In the genomic region with DNA sequence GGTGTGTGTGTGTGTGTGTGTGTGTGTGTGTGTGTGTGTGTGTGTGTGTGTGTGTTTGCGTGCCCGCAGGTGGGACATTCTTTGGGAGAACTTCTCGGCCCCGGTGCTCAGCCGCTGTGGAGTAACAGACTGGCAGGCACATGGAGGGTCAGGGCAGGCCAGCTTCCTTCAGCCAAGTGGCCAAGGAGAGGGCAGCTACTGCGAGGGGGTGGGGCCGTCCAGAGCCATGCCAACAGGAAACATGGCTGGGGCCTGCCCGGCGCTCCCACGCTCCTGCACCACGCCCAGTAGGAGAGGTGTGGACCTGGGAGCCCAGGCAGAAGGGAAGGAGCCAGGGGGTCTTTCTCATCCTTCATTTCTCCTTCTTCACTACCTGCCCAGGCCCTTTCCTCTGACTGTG, we compare ENCODE assay signal across 13 mouse cellular contexts. TPM values are rescaled to one million over a fixed set of nuclear protein-coding genes. Genes with fewer than 3 reads are reported as not detected.
DNase-seq lines count a peak whose midpoint lies in the region; ATAC-seq and TF ChIP-seq lines count a peak whose summit lies in the region.
"Had no signal": no experiment of that assay in that cellular context is flagged by ENCODE, and none has a peak within 500 bp of the region (broad histone marks: within the 10 kb centered on the region; RNA-seq: fewer than 3 reads in every experiment).

No protein-coding gene starts in this region.

- TF ChIP-seq POLR2A in spleen, adult 2 months (IDR thresholded peaks at IDR 0.05; ENCODE audit: low read depth, low read length): no peak

- no peak for TF ChIP-seq EP300 in liver, embryonic 14.5 days (IDR thresholded peaks at IDR 0.05; ENCODE audit: low read depth)

- no peaks in the 10 kb centered on the region for H3K9me3 ChIP-seq in kidney, embryonic 16.5 days (ENCODE audit: low read length)
- no peaks in the 10 kb centered on the region for H3K9me3 ChIP-seq in liver, embryonic 14.5 days (ENCODE audit: control insufficient read depth, low read length)

- no peak for TF ChIP-seq CTCF in liver, embryonic 14.5 days (IDR thresholded peaks at IDR 0.05; ENCODE audit: low read depth)
- TF ChIP-seq CTCF in spleen, adult 2 months (IDR thresholded peaks at IDR 0.05; ENCODE audit: extremely low read depth, insufficient read depth, insufficient read length, insufficient replicate concordance): no peak

- no peak for ATAC-seq in kidney, embryonic 16.5 days (ENCODE audit: low FRiP score, low TSS enrichment)
- peak; percentile 18 for ATAC-seq in liver, embryonic 14.5 days (ENCODE audit: insufficient read depth)
- ATAC-seq: Patski had no signal

- H3K4me3 ChIP-seq in kidney, embryonic 16.5 days (ENCODE audit: low read length): no peak overlapping the region
- H3K4me3 ChIP-seq in brown adipose tissue, adult 24 weeks (ENCODE audit: insufficient read depth, low read depth, low read length): no peak overlapping the region
- H3K4me3 ChIP-seq in liver, embryonic 14.5 days (ENCODE audit: insufficient read depth in 1 of 2, low read depth in 2 of 2, low read length in 2 of 2): peak overlapping the region; percentile 77 to 88
- peak overlapping the region; percentile 59; the same call in 1 of the 2 replicates for H3K4me3 ChIP-seq in spleen, adult 2 months (ENCODE audit: extremely low read depth, insufficient read depth, insufficient read length)

- DNase-seq in kidney, adult 11 months: no peak
- peak in 1 of 3 experiments; percentile 50 for DNase-seq in liver, embryonic 14.5 days (ENCODE audit: low read depth in 3 of 3, low spot score in 3 of 3)
- no peak for DNase-seq in spleen, adult 2 months (ENCODE audit: low read depth in 1 of 2, low spot score in 2 of 2)
- DNase-seq in cerebellum, postnatal 10 days: no peak
- DNase-seq in layer of hippocampus, adult 18-20 months (ENCODE audit: low spot score in 2 of 2): no peak
- no peak for DNase-seq in layer of hippocampus, adult 9-11 months
- DNase-seq: cerebellum, postnatal 14 days; kidney, postnatal 25 days had no signal

- 59% methylated on average over 11 of the region's 11 CpGs for WGBS in kidney, embryonic 16.5 days
- 16% methylated on average over 11 of the region's 11 CpGs for WGBS in liver, embryonic 14.5 days (ENCODE audit: insufficient replicate concordance)
- 7% methylated on average over 11 of the region's 11 CpGs for WGBS in spleen, adult 2 months

- no peaks in the 10 kb centered on the region for H3K27me3 ChIP-seq in kidney, embryonic 16.5 days (ENCODE audit: insufficient read depth, low read length)
- no peaks in the 10 kb centered on the region for H3K27me3 ChIP-seq in liver, embryonic 14.5 days (ENCODE audit: control insufficient read depth, insufficient read depth, low read length)
- no peaks in the 10 kb centered on the region for H3K27me3 ChIP-seq in spleen, adult 2 months (ENCODE audit: control insufficient read depth, insufficient read depth, low read length)
- H3K27me3 ChIP-seq: Patski had no signal

- no peaks in the 10 kb centered on the region for H3K36me3 ChIP-seq in kidney, embryonic 16.5 days (ENCODE audit: insufficient read depth, low read length)
- peaks cover 46% of the 10 kb centered on the region for H3K36me3 ChIP-seq in liver, embryonic 14.5 days (replicated peaks; ENCODE audit: control insufficient read depth, insufficient read depth, low read depth)
- peaks cover 2% of the 10 kb centered on the region; the same call in 1 of the 2 replicates for H3K36me3 ChIP-seq in spleen, adult 2 months (ENCODE audit: control insufficient read depth, insufficient read depth, low read length)

- no peak overlapping the region for H3K9ac ChIP-seq in kidney, embryonic 16.5 days (replicated peaks; ENCODE audit: low read length)
- H3K9ac ChIP-seq in liver, embryonic 14.5 days (replicated peaks): peak overlapping the region; percentile 100

- H3K27ac ChIP-seq in kidney, embryonic 16.5 days (ENCODE audit: low read length): 0 out of 2 replicates have a peak overlapping the region, but pooled peaks have one; percentile 51
- H3K27ac ChIP-seq in brown adipose tissue, adult 24 weeks (replicated peaks; ENCODE audit: low read depth, low read length): peak overlapping the region; percentile 30
- peak overlapping the region; percentile 100 for H3K27ac ChIP-seq in liver, embryonic 14.5 days
- peak overlapping the region; percentile 93 for H3K27ac ChIP-seq in spleen, adult 2 months (ENCODE audit: insufficient read depth, low read length)

- no peak overlapping the region for H3K4me2 ChIP-seq in kidney, embryonic 16.5 days (replicated peaks; ENCODE audit: low read depth, low read length)
- H3K4me2 ChIP-seq in liver, embryonic 14.5 days (ENCODE audit: low read depth): peak overlapping the region; percentile 100

- H3K4me1 ChIP-seq in kidney, embryonic 16.5 days (ENCODE audit: insufficient read depth, low read length): peaks cover 22% of the 10 kb centered on the region
- H3K4me1 ChIP-seq in brown adipose tissue, adult 24 weeks (ENCODE audit: control insufficient read depth, insufficient read depth, insufficient read length, low read length): peaks cover 17% of the 10 kb centered on the region
- peaks cover 54 to 58% of the 10 kb centered on the region in 2 experiments for H3K4me1 ChIP-seq in liver, embryonic 14.5 days (replicated peaks; ENCODE audit: control insufficient read depth in 2 of 2, insufficient read depth in 2 of 2, low read length in 1 of 2)
- H3K4me1 ChIP-seq in spleen, adult 2 months (ENCODE audit: control insufficient read depth, insufficient read depth, insufficient read length): peaks cover 37% of the 10 kb centered on the region

RNA-seq across cellular contexts. Expression of gene Kcnn4, which starts 2.2 kb away (rescaled TPM):
- 4.4 and 4.9 TPM in 2 replicates for polyA plus RNA-seq in kidney, embryonic 16.5 days (2015; fragmentation: Nextera tagmentation; extraction: Ambion mirVana)
- not detected in 2 replicates for polyA plus RNA-seq in brown adipose tissue, adult 24 weeks (2012; ENCODE audit: insufficient read depth, insufficient read length, missing spikeins)
- polyA plus RNA-seq in liver, embryonic 14.5 days (2012; rRNA removed): 112 and 113 TPM in 2 replicates
- 90.2 and 112 TPM in 2 replicates for polyA plus RNA-seq in liver, embryonic 14.5 days (2014; fragmentation: Nextera tagmentation; extraction: Ambion mirVana)
- polyA plus RNA-seq in spleen, adult 2 months (2012; rRNA removed): 102 and 133 TPM in 2 replicates
- under 1 TPM; 0.36 to 0.72 TPM for total RNA-seq in layer of hippocampus, adult 18-20 months (2021)
- polyA plus RNA-seq: Patski had no signal

RNA-seq across cellular contexts. Expression of gene Lypd5, which starts 23.3 kb away (rescaled TPM):
- polyA plus RNA-seq in kidney, embryonic 16.5 days (2015; fragmentation: Nextera tagmentation; extraction: Ambion mirVana): not detected in 2 replicates
- polyA plus RNA-seq in brown adipose tissue, adult 24 weeks (2012; ENCODE audit: insufficient read depth, insufficient read length, missing spikeins): not detected in 2 replicates
- polyA plus RNA-seq in liver, embryonic 14.5 days (2012; rRNA removed): not detected in 2 replicates
- not detected in 2 replicates for polyA plus RNA-seq in liver, embryonic 14.5 days (2014; fragmentation: Nextera tagmentation; extraction: Ambion mirVana)
- polyA plus RNA-seq in spleen, adult 2 months (2012; rRNA removed): not detected in 2 replicates
- total RNA-seq in layer of hippocampus, adult 18-20 months (2021): not detected
- total RNA-seq: monocyte, adult 5-6 weeks had no signal
- polyA plus RNA-seq: Patski; urinary bladder, adult 2 months had no signal

RNA-seq across cellular contexts. Expression of gene Smg9, which starts 27.1 kb away (rescaled TPM):
- 28.3 and 31.9 TPM in 2 replicates for polyA plus RNA-seq in kidney, embryonic 16.5 days (2015; fragmentation: Nextera tagmentation; extraction: Ambion mirVana)
- 6.1 and 8.2 TPM in 2 replicates for polyA plus RNA-seq in brown adipose tissue, adult 24 weeks (2012; ENCODE audit: insufficient read depth, insufficient read length, missing spikeins)
- 20.6 and 22.2 TPM in 2 replicates for polyA plus RNA-seq in liver, embryonic 14.5 days (2012; rRNA removed)
- 11.2 and 11.8 TPM in 2 replicates for polyA plus RNA-seq in liver, embryonic 14.5 days (2014; fragmentation: Nextera tagmentation; extraction: Ambion mirVana)
- 55.7 and 83.3 TPM in 2 replicates for polyA plus RNA-seq in spleen, adult 2 months (2012; rRNA removed)
- 10 to 100 TPM; 33.2 to 34.8 TPM for total RNA-seq in layer of hippocampus, adult 18-20 months (2021)

RNA-seq across cellular contexts. Expression of gene Tescl, which starts 38.6 kb away (rescaled TPM):
- polyA plus RNA-seq in kidney, embryonic 16.5 days (2015; fragmentation: Nextera tagmentation; extraction: Ambion mirVana): 0.19 and 0.42 TPM in 2 replicates
- not detected in 2 replicates for polyA plus RNA-seq in brown adipose tissue, adult 24 weeks (2012; ENCODE audit: insufficient read depth, insufficient read length, missing spikeins)
- polyA plus RNA-seq in liver, embryonic 14.5 days (2012; rRNA removed): 0.11 TPM in 1 of 2 replicates, not detected in the other
- polyA plus RNA-seq in liver, embryonic 14.5 days (2014; fragmentation: Nextera tagmentation; extraction: Ambion mirVana): not detected in 2 replicates
- 0.18 and 0.26 TPM in 2 replicates for polyA plus RNA-seq in spleen, adult 2 months (2012; rRNA removed)
- not detected for total RNA-seq in layer of hippocampus, adult 18-20 months (2021)
- polyA plus RNA-seq: Patski had no signal

RNA-seq across cellular contexts. Expression of gene Zfp94, which starts 55.8 kb away (rescaled TPM):
- polyA plus RNA-seq in kidney, embryonic 16.5 days (2015; fragmentation: Nextera tagmentation; extraction: Ambion mirVana): 12.8 and 13.9 TPM in 2 replicates
- polyA plus RNA-seq in brown adipose tissue, adult 24 weeks (2012; ENCODE audit: insufficient read depth, insufficient read length, missing spikeins): 3.8 and 4.5 TPM in 2 replicates
- 1.5 and 1.8 TPM in 2 replicates for polyA plus RNA-seq in liver, embryonic 14.5 days (2012; rRNA removed)
- polyA plus RNA-seq in liver, embryonic 14.5 days (2014; fragmentation: Nextera tagmentation; extraction: Ambion mirVana): 1.4 TPM in 2 replicates
- polyA plus RNA-seq in spleen, adult 2 months (2012; rRNA removed): 6.5 and 8.2 TPM in 2 replicates
- total RNA-seq in layer of hippocampus, adult 18-20 months (2021): 10 to 100 TPM; 12.1 to 12.7 TPM

Comparison
In these comparisons a context has a peak if more than half of its experiments do, and no peak if none do; other contexts are left out.
1. H3K27ac ChIP-seq: peak in every context shown above with its lines; median percentile 100 in liver, embryonic 14.5 days; 93 in spleen, adult 2 months; 51 in kidney, embryonic 16.5 days; 30 in brown adipose tissue, adult 24 weeks.
2. H3K4me3 ChIP-seq: peak in liver, embryonic 14.5 days (2 of 2) and spleen, adult 2 months (single experiment); none in kidney, embryonic 16.5 days (single experiment) and brown adipose tissue, adult 24 weeks (single experiment).
3. RNA of gene Kcnn4, which starts 2.2 kb away (polyA plus RNA-seq): 90.2 to 113 TPM in liver, embryonic 14.5 days and 102 to 133 TPM in spleen, adult 2 months; 4.4 to 4.9 TPM in kidney, embryonic 16.5 days and not detected in brown adipose tissue, adult 24 weeks; every median in the first group is over 10 times any median in the second.